Mouse (Mus musculus) midbrain, postnatal 0 days (tissue): ENCODE data around the gene Cnn2. TPM values are rescaled to one million over a fixed set of nuclear protein-coding genes. Genes with fewer than 3 reads are reported as not detected.

Experiments
- ATAC-seq: fragments of 200-750 bp; cut with Nextera tagmentation; 2 replicates; pipeline ENCODE4 v1.8.0; 2017; ENCODE audit warnings: moderate number of reproducible peaks, mild to moderate bottlenecking, moderate TSS enrichment, moderate library complexity; ENCODE audit not compliant: low FRiP score
- DNase-seq: peaks from one replicate; pipeline ENCODE4 v3.0.0-alpha.2; 2015; ENCODE audit warnings: low spot score
- H3K27ac ChIP-seq: fragments of 300-500 bp; sonication (generic); 2 replicates; pipeline ENCODE4 v1.5.1; 2014; ENCODE audit warnings: low read depth, mild to moderate bottlenecking, low read length, mixed read lengths
- H3K27me3 ChIP-seq: fragments of 300-500 bp; sonication (generic); 2 replicates; pipeline ENCODE4 v1.6.1; 2014; ENCODE audit warnings: low read length, control low read depth, mixed read lengths; ENCODE audit not compliant: insufficient read depth
- H3K36me3 ChIP-seq: fragments of 300-500 bp; sonication (generic); 2 replicates; pipeline ENCODE4 v1.6.1; 2014; ENCODE audit warnings: low read length, control low read depth, mixed read lengths; ENCODE audit not compliant: insufficient read depth
- H3K4me1 ChIP-seq: fragments of 300-500 bp; sonication (generic); 2 replicates; pipeline ENCODE4 v1.6.1; 2014; ENCODE audit warnings: mild to moderate bottlenecking, control low read depth, antibody characterized with exemption, low read length, mixed read lengths; ENCODE audit not compliant: insufficient read depth
- H3K4me2 ChIP-seq: fragments of 300-500 bp; sonication (generic); 2 replicates; pipeline ENCODE4 v1.6.1; 2014; ENCODE audit warnings: low read depth, mild to moderate bottlenecking, low read length, mixed read lengths; ENCODE audit not compliant: poor library complexity, severe bottlenecking
- H3K4me3 ChIP-seq: fragments of 300-500 bp; sonication (generic); 2 replicates; pipeline ENCODE4 v1.5.1; 2014; ENCODE audit warnings: low read depth, mild to moderate bottlenecking, low read length, moderate library complexity
- H3K9ac ChIP-seq: fragments of 300-500 bp; sonication (generic); replicated peaks from 2 replicates; pipeline ENCODE4 v1.6.1; 2014; ENCODE audit warnings: mild to moderate bottlenecking, low read length, moderate library complexity, mixed read lengths; ENCODE audit not compliant: poor library complexity, severe bottlenecking
- H3K9me3 ChIP-seq: fragments of 300-500 bp; sonication (generic); 2 replicates; pipeline ENCODE4 v1.6.1; 2016; ENCODE audit warnings: low read length, control low read depth
- CTCF ChIP-seq: IDR thresholded peaks from 2 replicates; pipeline ENCODE4 v1.5.1; 2016; ENCODE audit warnings: antibody characterized with exemption, mild to moderate bottlenecking
- WGBS: fragments of 180-500 bp; shearing (Covaris S2); extraction: QIAGEN DNeasy Blood & Tissue Kit; methylation state at CpG from one replicate; pipeline ENCODE4 v1.1.7; 2014; 5-methylcytosine and 5-hydroxymethylcytosine counted together
- polyA plus RNA-seq: library from polyadenylated mRNA; unstranded; fragments of >200 nt; fragmentation: Nextera tagmentation; extraction: Ambion mirVana; gene quantifications from 2 replicates; pipeline ENCODE4 v1.2.1, GENCODE M21; 2015
- total RNA-seq: library from RNA; depleted of rRNA; stranded (reverse); fragments of >200 nt; gene quantifications from 2 replicates; pipeline ENCODE4 v1.2.3, GENCODE M21; 2014

The Cnn2 gene
- total and polyA plus RNA-seq, 2 experiments from 2014 or later: 12.6 to 19.5 TPM

DNA sequence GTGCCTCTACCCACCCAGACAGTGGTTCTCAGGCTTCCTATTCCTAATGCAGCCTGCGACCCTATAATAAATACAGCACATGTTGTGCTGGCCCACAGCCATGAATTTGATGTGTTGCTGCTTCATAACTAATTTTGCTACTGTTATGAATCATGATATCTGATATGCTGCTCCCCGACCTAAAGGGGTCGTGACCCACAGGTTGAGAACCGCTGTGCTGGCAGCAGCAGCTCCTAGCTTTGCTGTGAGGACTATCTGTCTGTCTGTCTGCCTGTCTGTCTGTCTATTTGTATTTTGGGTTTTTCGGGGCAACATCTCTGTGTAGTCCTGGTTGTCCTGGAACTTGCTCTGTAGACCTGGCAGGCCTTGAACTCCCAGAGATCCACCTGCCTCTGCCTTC is 35.4 kb downstream of the Cnn2 start:
- ATAC-seq (no peak), DNase-seq (no peak)
- no peak overlapping the region for H3K4me3 ChIP-seq
- H3K27me3 ChIP-seq: peaks cover 6% of the 10 kb centered on the region
- H3K4me1 ChIP-seq: no peaks in the 10 kb centered on the region
- no peak overlapping the region for H3K27ac ChIP-seq
- no peak for TF ChIP-seq CTCF
- no peaks in the 10 kb centered on the region for H3K36me3 ChIP-seq
- no peak overlapping the region for H3K4me2 ChIP-seq
- no peak overlapping the region for H3K9ac ChIP-seq
- no peaks in the 10 kb centered on the region for H3K9me3 ChIP-seq
- WGBS: 88% methylated on average over 5 of the region's 5 CpGs

GRCm38 (mm10) chr10:80024229-80025043 is 36.1 kb downstream of the Cnn2 start:
- no peak for DNase-seq

DNA sequence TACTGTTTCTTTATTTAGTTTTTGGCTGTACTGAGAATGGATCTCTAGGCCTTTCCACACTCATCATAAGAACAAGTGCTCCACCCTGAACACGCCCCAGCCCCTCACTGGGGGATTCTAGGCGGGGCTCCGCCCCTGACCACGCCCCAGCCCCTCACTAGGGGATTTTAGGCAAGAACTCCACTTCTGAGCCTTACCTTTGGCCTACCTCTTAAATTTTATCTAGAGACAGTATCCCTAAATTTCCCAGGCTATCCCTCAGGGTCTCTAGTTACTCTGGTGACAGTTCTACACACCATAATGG is 36.6 kb downstream of the Cnn2 start:
- Histone ChIP-seq H3K4me1 (no peaks in the 10 kb centered on the region), H3K4me2 (no peak overlapping the region), H3K36me3 (no peaks in the 10 kb centered on the region), H3K4me3 (no peak overlapping the region), H3K9ac (no peak overlapping the region), H3K27ac (no peak overlapping the region), H3K27me3 (no peaks in the 10 kb centered on the region; the same call in 1 of the 2 replicates), H3K9me3 (no peaks in the 10 kb centered on the region)
- no peak for TF ChIP-seq CTCF
- ATAC-seq (no peak), DNase-seq (no peak)
- 60% methylated on average over 4 of the region's 4 CpGs for WGBS

More at GRCm38 (mm10) chr10:80024229-80025043, 36.1 kb downstream of the Cnn2 start:
- no peaks in the 10 kb centered on the region for H3K4me1 ChIP-seq
- 81% methylated on average over 15 of the region's 15 CpGs for WGBS
- H3K9ac ChIP-seq: no peak overlapping the region
- H3K9me3 ChIP-seq: no peaks in the 10 kb centered on the region
- no peak overlapping the region for H3K4me3 ChIP-seq
- no peak for ATAC-seq
- no peak overlapping the region for H3K4me2 ChIP-seq
- no peak for TF ChIP-seq CTCF
- H3K27ac ChIP-seq: no peak overlapping the region
- no peaks in the 10 kb centered on the region for H3K36me3 ChIP-seq
- peaks cover 6% of the 10 kb centered on the region for H3K27me3 ChIP-seq

- WGBS: 82% methylated on average over 10 of the region's 10 CpGs
- Histone ChIP-seq H3K4me1 (no peaks in the 10 kb centered on the region), H3K4me2 (no peak overlapping the region), H3K4me3 (no peak overlapping the region), H3K27me3 (no peaks in the 10 kb centered on the region), H3K27ac (no peak overlapping the region), H3K36me3 (no peaks in the 10 kb centered on the region), H3K9me3 (no peaks in the 10 kb centered on the region), H3K9ac (no peak overlapping the region)
- no peak for TF ChIP-seq CTCF
- no peak for ATAC-seq
- DNase-seq: no peak
These were observed 37.1 kb downstream of the Cnn2 start for GRCm38 (mm10) chr10:80025463-80025862.

DNA sequence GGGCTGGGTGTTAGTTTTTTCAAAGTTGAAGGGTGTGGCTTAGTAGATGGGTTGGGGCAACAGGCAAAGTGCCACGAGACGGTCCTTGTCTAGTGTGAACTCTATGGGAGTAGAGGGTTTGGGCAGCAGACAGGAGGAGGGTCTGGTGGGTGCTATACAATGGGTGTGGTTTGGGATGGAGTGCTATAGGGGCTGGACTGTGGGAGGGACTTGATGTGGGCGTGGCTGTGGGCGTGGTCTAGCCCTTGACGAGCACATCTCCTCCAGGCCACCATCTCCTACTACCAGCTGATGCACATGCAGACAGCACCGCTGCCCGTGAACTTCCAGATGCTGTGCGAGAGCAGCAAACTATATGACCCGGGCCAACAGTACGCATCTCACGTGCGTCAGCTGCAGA is 37.5 kb downstream of the Cnn2 start:
- TF ChIP-seq CTCF: no peak
- no peak overlapping the region for H3K4me3 ChIP-seq
- no peak overlapping the region for H3K27ac ChIP-seq
- no peak overlapping the region for H3K9ac ChIP-seq
- no peaks in the 10 kb centered on the region for H3K27me3 ChIP-seq
- 68% methylated on average over 12 of the region's 12 CpGs for WGBS
- no peaks in the 10 kb centered on the region for H3K36me3 ChIP-seq
- no peak for DNase-seq
- H3K4me1 ChIP-seq: no peaks in the 10 kb centered on the region
- ATAC-seq: no peak; the same call in 1 of the 2 replicates
- no peaks in the 10 kb centered on the region for H3K9me3 ChIP-seq
- no peak overlapping the region for H3K4me2 ChIP-seq

DNA sequence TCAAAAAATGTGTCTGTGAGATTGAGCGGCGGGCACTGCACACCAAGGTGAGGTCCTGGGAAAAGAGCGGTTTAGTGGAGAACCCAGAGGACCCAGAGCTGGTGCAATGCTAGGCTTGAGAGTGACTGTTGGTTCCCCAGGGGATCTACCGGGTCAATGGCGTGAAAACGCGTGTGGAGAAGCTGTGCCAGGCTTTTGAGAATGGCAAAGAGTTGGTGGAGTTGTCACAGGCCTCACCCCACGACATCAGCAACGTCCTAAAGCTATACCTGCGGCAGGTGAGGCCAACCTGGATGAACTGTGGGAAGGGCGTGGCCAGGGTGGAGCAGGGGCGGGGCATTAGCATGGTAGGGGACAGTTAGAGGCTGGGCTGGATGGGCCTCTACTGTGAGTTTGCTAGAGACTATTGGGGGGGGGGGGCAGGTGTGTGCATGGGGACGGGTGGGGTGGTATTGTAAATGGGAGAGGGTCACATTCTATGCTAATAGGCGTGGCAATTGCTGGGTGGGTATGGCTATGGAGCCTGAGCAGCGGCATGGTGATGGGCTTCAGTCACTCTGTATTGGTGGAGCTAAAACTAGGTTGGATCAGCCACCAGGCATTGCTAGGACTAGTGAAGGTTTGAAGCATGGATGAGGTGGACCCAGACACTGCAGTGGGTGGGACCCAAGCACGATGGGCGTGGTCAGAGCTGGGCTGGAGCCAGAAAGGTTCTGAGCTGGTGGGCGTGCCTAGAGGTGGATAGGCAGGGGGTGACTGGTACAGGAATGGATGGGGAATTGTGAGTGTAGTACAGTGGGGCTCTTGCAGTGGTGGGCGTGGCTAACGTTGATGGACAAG is 39.5 kb downstream of the Cnn2 start:
- no peak overlapping the region for H3K4me2 ChIP-seq
- 77% methylated on average over 20 of the region's 20 CpGs for WGBS

More for the DNA sequence above, 39.5 kb downstream of the Cnn2 start:
- Histone ChIP-seq H3K4me1 (no peaks in the 10 kb centered on the region), H3K9ac (no peak overlapping the region), H3K27ac (no peak overlapping the region), H3K36me3 (no peaks in the 10 kb centered on the region), H3K27me3 (no peaks in the 10 kb centered on the region), H3K4me3 (no peak overlapping the region), H3K9me3 (no peaks in the 10 kb centered on the region)
- DNase-seq (no peak), ATAC-seq (no peak)
- no peak for TF ChIP-seq CTCF
